Mouse (Mus musculus): ENCODE results near the gene Ildr1. TPM values are rescaled to one million over a fixed set of nuclear protein-coding genes. Genes with fewer than 3 reads are reported as not detected.

The Ildr1 gene
- polyA plus RNA-seq, 1 experiment from 2014 or later: 0.68 TPM

- Histone ChIP-seq H3K4me3 (ENCODE audit: low read length) (no peak overlapping the region), H3K4me2 (ENCODE audit: low read length) (no peak overlapping the region), H3K27ac (ENCODE audit: low read depth, low read length) (no peak overlapping the region), H3K9ac (ENCODE audit: low read depth, low read length) (no peak overlapping the region), H3K9me3 (ENCODE audit: control insufficient read depth, low read length) (no peaks in the 10 kb centered on the region), H3K36me3 (ENCODE audit: control insufficient read depth, insufficient read depth, low read length) (no peaks in the 10 kb centered on the region), H3K27me3 (replicated peaks; ENCODE audit: control insufficient read depth, insufficient read depth, low read length) (no peaks in the 10 kb centered on the region), H3K4me1 (ENCODE audit: control insufficient read depth, insufficient read depth, low read depth, low read length) (no peaks in the 10 kb centered on the region)
- WGBS: 94% methylated on average over 5 of the region's 5 CpGs
- no peak for ATAC-seq
Observed at GRCm38 (mm10) chr16:36772996-36773395, 79.2 kb downstream of the Ildr1 start.

GRCm38 (mm10) chr16:36775658-36776057 lies 81.9 kb downstream of the Ildr1 start:
- Histone ChIP-seq H3K27me3 (replicated peaks; ENCODE audit: control insufficient read depth, insufficient read depth, low read length) (no peaks in the 10 kb centered on the region), H3K4me2 (ENCODE audit: low read length) (no peak overlapping the region)
- peak; percentile 84 for ATAC-seq

More at GRCm38 (mm10) chr16:36775658-36776057, 81.9 kb downstream of the Ildr1 start:
- no peaks in the 10 kb centered on the region for H3K4me1 ChIP-seq (ENCODE audit: control insufficient read depth, insufficient read depth, low read depth, low read length)
- H3K9me3 ChIP-seq (ENCODE audit: control insufficient read depth, low read length): no peaks in the 10 kb centered on the region
- no peak overlapping the region for H3K27ac ChIP-seq (ENCODE audit: low read depth, low read length)
- no peak overlapping the region for H3K9ac ChIP-seq (ENCODE audit: low read depth, low read length)
- H3K4me3 ChIP-seq (ENCODE audit: low read length): no peak overlapping the region
- WGBS: 61% methylated on average over 6 of the region's 6 CpGs
- no peaks in the 10 kb centered on the region for H3K36me3 ChIP-seq (ENCODE audit: control insufficient read depth, insufficient read depth, low read length)

Other genes starting within 250 kb of the Ildr1 start
- gene Stfa3, start 238.6 kb upstream of the Ildr1 start, polyA plus RNA-seq (2015; fragmentation: Nextera tagmentation; extraction: Ambion mirVana): 0.59 TPM in 1 of 2 replicates, not detected in the other
- 0.09 and 0.20 TPM in 2 replicates for gene Casr, start 131.8 kb upstream of the Ildr1 start, polyA plus RNA-seq (2015; fragmentation: Nextera tagmentation; extraction: Ambion mirVana)
- 1.7 and 2.3 TPM in 2 replicates for gene Cd86, start 27.9 kb upstream of the Ildr1 start, polyA plus RNA-seq (2015; fragmentation: Nextera tagmentation; extraction: Ambion mirVana)
- gene Slc15a2, start 91.0 kb downstream of the Ildr1 start, polyA plus RNA-seq (2015; fragmentation: Nextera tagmentation; extraction: Ambion mirVana): 15.3 and 17.9 TPM in 2 replicates
- 55.9 and 59.1 TPM in 2 replicates for gene Iqcb1, start 134.4 kb downstream of the Ildr1 start, polyA plus RNA-seq (2015; fragmentation: Nextera tagmentation; extraction: Ambion mirVana)
- 0.50 and 0.66 TPM in 2 replicates for gene Eaf2, start 181.0 kb downstream of the Ildr1 start, polyA plus RNA-seq (2015; fragmentation: Nextera tagmentation; extraction: Ambion mirVana)
- 72.5 and 74.4 TPM in 2 replicates for gene Golgb1, start 181.2 kb downstream of the Ildr1 start, polyA plus RNA-seq (2015; fragmentation: Nextera tagmentation; extraction: Ambion mirVana)
- 2.3 and 2.4 TPM in 2 replicates for gene Hcls1, start 241.0 kb downstream of the Ildr1 start, polyA plus RNA-seq (2015; fragmentation: Nextera tagmentation; extraction: Ambion mirVana)

All from hindbrain, embryonic 16.5 days (tissue).